Mouse (Mus musculus): Measurements from ENCODE around the gene Cacna2d3.

Gene Cacna2d3

DNA sequence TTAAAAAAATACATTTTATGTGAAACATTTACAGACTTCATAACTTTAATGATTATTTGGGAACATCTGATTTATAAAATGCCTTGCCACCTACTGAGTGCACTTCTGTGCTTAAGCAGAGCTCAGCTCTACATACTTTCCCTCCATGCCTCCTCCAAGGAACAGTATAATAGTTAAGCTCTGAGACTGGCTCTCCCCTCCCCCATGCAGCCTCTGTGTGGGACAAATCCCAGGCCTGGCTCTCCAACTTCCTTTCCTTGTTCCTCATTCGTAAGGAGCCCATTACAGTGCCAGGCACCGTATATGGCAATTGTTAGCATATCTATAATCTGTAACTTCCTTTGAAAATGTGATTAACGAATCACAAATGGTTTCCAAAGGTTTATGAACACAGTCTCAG, 644.2 kb downstream of the Cacna2d3 start:
- no peak for DNase-seq (ENCODE audit: low spot score in 2 of 2)

- no peak for DNase-seq (ENCODE audit: low spot score in 2 of 2)
These were observed 647.9 kb downstream of the Cacna2d3 start for GRCm38 (mm10) chr14:29073747-29074146.

- no peak for DNase-seq (ENCODE audit: low spot score in 2 of 2)
These were observed 659.0 kb downstream of the Cacna2d3 start for GRCm38 (mm10) chr14:29062676-29063075.

DNA sequence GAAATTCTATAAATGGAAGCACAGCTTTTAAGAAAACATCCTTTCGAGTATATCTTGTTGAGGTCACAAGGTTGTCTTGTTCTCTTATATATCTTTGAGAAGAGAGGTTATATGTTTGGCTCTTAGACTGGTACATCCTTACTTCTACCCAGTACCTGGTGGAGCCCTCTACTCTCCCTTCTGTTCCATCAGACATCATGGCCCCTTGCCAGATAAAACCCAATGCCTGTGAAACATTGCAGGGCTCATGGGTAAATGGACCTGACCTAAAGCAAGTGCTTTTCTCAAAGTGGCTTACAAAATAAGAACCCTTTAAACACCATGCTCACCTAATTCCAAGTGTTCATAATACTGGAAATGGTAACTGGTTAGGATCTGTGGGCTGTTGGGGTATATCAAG, 660.2 kb downstream of the Cacna2d3 start:
- no peak for DNase-seq (ENCODE audit: low spot score in 2 of 2)

DNA sequence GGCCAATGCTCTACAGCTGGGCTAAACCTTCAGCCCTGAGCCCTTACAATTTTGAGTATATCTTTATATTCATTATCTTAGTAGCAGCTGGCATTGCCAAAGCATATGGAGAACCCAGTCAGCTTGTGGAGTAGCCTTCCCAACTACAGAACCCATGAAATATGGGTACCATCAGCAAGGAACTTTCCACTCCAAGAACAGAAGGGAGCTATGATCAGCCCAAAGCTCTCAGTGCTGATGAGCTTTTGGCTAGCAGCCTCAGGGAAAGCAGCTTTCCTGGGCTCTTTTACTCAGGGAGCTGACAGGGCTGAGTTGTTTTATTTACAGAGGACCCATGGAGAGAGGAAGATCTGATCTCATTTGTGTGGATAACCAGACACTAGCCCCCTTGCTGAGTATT, 661.0 kb downstream of the Cacna2d3 start:
- DNase-seq (ENCODE audit: low spot score in 2 of 2), result no peak

- no peak for DNase-seq (ENCODE audit: low spot score in 2 of 2)
These were observed 669.5 kb downstream of the Cacna2d3 start for GRCm38 (mm10) chr14:29051951-29052835.

- no peak for DNase-seq (ENCODE audit: low spot score in 2 of 2)
These were observed 679.3 kb downstream of the Cacna2d3 start for GRCm38 (mm10) chr14:29042355-29042754.

GRCm38 (mm10) chr14:29041498-29041897, 680.2 kb downstream of the Cacna2d3 start:
- DNase-seq (ENCODE audit: low spot score in 2 of 2), result no peak

DNA sequence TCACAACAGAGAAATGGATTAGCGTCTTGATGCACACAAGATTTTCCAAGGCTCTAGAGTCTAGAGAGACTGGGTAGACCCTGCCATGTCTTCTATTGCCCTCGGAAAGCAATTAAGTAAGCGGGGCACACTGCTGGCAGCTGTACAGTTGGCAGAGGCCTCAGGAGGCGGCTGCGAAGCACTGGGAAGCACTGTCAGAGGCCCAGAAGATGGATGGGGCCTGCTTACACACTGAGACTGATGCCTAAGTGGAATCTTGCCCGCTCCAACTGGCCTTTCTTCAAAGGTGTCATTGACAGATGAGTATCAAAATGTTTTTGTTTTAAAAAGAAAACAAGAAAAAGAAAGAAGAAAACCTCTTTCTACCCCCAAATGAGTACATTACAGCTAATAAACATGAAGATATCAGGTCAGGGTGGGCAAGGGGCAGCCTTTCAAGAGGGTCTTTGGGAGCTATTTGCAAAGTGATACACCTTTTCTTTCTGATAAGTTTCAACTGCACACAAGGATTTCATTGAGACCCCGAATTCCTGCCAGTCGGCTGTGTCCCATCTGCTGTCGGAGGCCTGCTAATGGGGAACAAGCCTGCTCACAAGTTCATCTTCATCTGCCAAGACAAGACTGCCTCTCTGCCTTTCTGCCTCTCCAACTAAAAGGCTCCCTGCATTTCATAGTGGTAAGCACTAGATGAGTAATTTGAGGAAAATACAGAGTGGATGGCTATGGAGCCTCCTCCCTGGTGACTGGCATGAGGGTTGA, 680.9 kb downstream of the Cacna2d3 start:
- DNase-seq (ENCODE audit: low spot score in 2 of 2), result no peak

DNA sequence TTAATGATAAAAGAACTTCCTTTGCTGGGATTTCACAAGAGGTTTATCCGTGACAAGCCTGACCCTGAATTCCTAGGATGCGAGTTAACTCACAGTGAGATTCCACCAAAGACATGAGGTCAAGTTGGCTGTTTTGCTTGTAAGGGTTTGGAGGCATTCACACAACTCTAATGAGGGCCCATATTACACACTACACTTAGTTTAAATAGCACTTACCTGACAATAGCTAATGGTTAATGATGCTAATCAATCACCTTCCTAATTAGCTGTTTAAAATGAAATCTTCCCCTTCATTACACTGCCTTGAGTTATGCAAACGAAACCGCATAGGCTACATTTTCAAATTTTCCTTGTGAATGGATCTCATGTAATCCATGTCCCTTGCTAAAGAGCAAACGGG, 683.4 kb downstream of the Cacna2d3 start:
- no peak for DNase-seq (ENCODE audit: low spot score in 2 of 2)

DNA sequence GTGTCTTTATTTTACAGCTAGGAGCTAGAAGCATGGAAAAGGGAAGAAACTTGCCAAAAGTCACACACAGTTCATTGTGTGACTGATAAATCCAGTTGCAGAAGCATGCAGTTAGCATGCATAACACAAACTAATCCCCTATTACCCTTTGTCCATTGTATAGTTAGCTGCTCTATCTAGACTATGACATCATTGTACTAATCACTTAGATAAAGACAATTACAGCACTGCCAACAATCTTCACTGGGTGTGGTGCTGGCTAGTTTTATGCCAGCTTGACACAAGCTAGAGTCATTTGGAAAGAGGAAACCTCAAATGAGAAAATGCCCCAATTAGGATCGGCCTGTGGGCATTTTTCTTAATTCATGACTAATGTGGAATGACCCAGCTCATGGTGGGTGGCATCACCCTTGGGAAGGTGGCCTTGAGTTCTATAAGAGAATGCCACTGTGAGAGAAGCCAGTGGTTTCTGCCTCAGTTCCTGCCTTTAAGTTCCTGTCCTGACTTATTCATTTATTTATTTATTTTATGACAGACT, 689.7 kb downstream of the Cacna2d3 start:
- no peak for DNase-seq (ENCODE audit: low spot score in 2 of 2)

DNA sequence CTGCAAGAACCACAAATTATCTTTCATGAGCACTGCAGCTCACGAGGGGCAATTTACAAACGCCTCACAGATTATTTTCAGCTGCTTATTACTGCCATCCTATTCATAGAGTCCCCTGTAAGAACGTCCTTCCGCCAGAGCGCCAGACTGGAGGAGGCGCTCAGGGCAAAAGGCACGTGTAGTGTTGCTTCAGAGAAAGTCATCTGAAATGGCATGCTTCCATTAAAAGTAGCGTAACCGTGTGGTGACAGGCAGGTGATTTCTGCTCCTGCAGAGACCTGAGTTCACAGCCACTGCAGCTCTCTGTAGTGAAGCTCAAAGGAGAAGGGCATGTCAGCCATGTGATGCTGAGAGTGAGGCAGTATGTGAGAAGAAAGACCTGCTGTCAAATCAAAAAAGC, 691.1 kb downstream of the Cacna2d3 start:
- DNase-seq (ENCODE audit: low spot score in 2 of 2), result no peak

- no peak for DNase-seq (ENCODE audit: low spot score in 2 of 2)
These were observed 691.7 kb downstream of the Cacna2d3 start for GRCm38 (mm10) chr14:29029896-29030420.

GRCm38 (mm10) chr14:29029107-29029469, 692.6 kb downstream of the Cacna2d3 start:
- DNase-seq (ENCODE audit: low spot score in 2 of 2), result no peak

GRCm38 (mm10) chr14:29028391-29029106, 693.1 kb downstream of the Cacna2d3 start:
- DNase-seq (ENCODE audit: low spot score in 2 of 2), result no peak

DNA sequence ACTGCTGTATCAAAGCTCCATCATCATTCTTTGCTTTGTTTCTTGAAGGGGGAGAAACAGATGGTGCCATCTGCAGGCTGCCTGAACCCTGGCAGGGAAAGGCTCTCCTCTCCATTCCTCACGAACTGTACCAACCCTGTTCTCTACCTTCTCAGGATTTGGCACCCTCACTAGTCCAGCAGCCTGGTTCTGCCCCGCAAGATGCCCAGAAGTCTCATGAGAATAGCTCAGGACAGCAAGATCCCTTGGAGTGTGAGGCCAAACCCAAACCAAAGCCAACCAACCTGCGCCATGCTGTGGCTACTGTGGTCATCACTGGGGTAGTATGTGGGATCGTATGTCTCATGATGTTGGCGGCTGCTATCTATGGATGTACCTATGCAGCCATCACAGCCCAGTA, 694.4 kb downstream of the Cacna2d3 start:
- DNase-seq (ENCODE audit: low spot score in 2 of 2), result no peak

DNA sequence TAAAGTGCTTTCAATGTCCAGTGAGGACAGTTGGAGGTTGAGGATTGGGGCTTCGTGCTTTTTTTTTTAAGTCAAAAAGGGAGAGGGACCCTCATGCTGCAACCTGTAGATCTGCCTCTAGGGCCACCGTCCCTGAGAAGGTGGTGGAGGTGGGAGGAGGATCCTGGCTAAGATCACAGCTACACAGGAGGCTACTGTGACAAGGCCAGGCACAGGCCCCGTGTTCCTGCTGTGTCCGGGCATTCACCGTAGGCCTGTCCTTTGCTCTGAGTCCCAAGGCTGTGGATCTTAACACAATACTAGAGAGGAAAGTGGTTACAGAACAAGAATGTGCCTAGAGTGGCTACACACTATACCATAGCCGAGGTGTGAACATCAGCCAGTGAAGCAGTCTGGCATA, 696.3 kb downstream of the Cacna2d3 start:
- no peak for DNase-seq (ENCODE audit: low spot score in 2 of 2)

DNA sequence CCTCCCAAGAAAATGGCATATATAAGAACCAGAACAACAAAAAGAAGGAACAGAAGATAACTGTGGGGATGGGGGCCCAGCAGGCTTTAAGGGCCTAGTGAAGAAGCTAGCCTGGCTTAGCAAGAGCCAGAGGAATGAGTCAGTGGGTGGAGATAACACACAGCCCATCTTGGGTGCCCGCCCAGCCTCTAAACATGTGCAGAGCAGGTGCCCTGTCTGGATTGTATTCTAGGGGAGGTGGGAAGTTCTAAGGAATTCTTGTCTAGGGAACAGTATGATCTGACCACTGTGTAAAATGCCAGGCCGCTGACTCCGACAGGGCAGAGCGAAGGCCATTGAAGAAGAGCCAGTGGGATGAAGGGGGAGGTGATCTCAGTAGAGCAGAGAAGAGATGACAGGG, 698.4 kb downstream of the Cacna2d3 start:
- DNase-seq (ENCODE audit: low spot score in 2 of 2), result no peak

DNA sequence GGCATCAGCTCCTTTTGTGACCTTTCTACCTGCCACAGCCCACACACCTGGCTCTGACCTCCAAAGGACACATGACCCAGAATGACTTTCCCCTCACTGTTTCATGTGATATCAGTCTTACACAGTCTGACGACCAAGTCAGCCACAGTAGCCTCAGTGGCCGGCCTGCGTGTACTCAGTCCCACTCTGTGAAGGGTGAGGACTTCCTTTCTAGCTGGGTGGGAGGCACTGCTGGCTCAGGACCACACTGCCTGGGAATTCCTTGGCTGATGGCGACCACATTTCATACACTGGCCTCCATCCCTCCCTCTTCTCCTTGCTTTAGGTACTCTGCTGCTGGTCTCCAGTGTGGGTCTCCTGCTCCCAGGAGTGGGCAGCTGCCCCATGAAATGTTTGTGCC, 700.4 kb downstream of the Cacna2d3 start:
- DNase-seq (ENCODE audit: low spot score in 2 of 2), result no peak

GRCm38 (mm10) chr14:29018316-29019000, 703.2 kb downstream of the Cacna2d3 start:
- no peak for DNase-seq (ENCODE audit: low spot score in 2 of 2)

DNA sequence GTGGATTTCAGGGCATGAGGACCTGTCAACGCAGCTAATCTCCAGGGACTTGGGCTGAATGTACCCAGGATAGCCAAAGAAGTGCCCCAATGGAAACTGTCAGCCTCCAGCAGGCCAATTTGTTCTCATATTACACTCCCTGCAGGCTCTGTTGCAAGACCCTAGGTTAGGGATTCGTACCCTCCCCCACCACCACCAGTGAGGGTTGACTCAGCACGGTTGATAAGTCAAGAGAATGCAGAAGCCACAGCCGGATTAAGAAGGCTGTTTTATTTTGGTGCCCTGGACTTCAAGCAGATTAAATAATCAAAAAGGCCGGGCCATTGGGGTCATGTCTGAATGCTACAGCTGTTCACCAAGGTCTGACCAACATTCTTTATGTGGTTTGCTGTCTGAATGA, 703.8 kb downstream of the Cacna2d3 start, which contains the start of gene Lrtm1:
Gene Lrtm1, plus strand, starts transcription at position 326 of the 400 bp plus-strand sequence.
- no peak for DNase-seq (ENCODE audit: low spot score in 2 of 2)

All from urinary bladder, postnatal 4 days (tissue).